Mouse (Mus musculus) olfactory bulb, adult 2 months (tissue): ENCODE measurements at regions not wholly inside any gene's neighbourhood (a gene's known extent, or its start where the extent isn't known, plus 50 kb on each side); places are given as distances from the start of the nearest gene placed in this dataset.

Experiments
- CTCF ChIP-seq: fragments of 200-500 bp; IDR thresholded peaks from 2 replicates; pipeline ENCODE4 v1.5.1; 2012; ENCODE audit warnings: low read depth, mild to moderate bottlenecking, low read length, moderate library complexity; ENCODE audit not compliant: insufficient read depth
- POLR2A ChIP-seq: fragments of 200-500 bp; IDR thresholded peaks from 2 replicates; pipeline ENCODE4 v1.6.1; 2012; ENCODE audit warnings: mild to moderate bottlenecking, low read depth, low read length, moderate library complexity; ENCODE audit not compliant: insufficient read depth

- no peak for TF ChIP-seq CTCF
- no peak for TF ChIP-seq POLR2A
Measured at GRCm38 (mm10) chr1:14097567-14098228, 1995.4 kb downstream of the 4930444P10Rik start.
